Mouse (Mus musculus): ENCODE data around the gene Ugt1a2. TPM values are rescaled to one million over a fixed set of nuclear protein-coding genes. Genes with fewer than 3 reads are reported as not detected.

The Ugt1a2 gene
- polyA plus RNA-seq, 1 experiment from 2014 or later = not detected

DNA sequence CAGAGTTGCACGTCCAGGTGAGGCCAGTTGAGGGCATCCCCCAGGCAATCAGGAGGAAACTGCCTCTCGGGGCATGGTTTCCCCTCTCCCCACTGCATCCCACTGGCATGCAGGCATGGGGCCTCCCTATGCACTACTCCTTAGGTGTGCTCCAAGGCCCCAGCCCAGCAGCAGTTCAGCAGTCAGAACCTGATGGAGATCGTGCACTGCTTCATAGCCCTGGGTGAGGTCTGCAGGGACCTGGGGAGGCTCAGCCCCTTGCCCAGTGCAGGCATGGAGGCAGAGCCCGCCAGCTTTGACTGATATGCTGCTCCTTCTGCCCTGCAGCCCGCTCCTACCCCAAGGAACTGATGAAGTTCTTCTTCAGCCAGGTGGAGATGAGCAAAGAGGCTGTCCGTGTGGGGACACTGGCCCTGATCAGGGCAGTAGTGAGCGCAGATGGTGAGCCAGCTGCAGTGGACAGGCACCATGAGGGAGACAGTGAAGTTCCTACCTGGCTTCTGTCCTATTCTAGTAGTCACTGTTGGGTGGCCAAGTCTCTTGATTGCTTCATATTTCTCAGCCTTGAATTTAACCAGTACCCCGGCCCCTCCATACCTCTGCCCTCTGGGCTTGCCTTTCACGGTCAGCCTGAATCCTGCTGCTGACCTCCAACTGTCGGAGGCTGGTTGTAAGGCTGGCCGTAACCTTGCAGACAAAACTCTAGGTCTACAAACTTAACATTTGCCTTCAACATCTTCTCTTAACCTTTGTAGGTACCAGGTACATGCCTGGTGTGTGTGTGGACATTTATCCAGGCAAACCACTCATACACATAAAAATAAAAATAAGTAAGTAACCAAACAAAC is 34.9 kb downstream of the Ugt1a2 start:
- Histone ChIP-seq H3K9me3 (ENCODE audit: control insufficient read depth, low read length) (peaks cover 96% of the 10 kb centered on the region), H3K27ac (ENCODE audit: low read depth, low read length) (no peak overlapping the region), H3K4me2 (ENCODE audit: low read depth) (no peak overlapping the region), H3K4me1 (ENCODE audit: control insufficient read depth, insufficient read depth, low read length) (no peaks in the 10 kb centered on the region), H3K4me3 (ENCODE audit: low read depth, low read length) (no peak overlapping the region), H3K36me3 (ENCODE audit: control insufficient read depth, insufficient read depth, low read length) (0 out of 2 replicates have a peak, but pooled peaks cover 2% of the 10 kb centered on the region), H3K27me3 (ENCODE audit: control insufficient read depth, insufficient read depth, low read length) (no peaks in the 10 kb centered on the region), H3K9ac (ENCODE audit: low read length) (no peak overlapping the region)
- DNase-seq (ENCODE audit: low spot score) = no peak
- ATAC-seq (ENCODE audit: insufficient read depth, low FRiP score, low TSS enrichment) = no peak
- 66% methylated on average over 11 of the region's 11 CpGs for WGBS

DNA sequence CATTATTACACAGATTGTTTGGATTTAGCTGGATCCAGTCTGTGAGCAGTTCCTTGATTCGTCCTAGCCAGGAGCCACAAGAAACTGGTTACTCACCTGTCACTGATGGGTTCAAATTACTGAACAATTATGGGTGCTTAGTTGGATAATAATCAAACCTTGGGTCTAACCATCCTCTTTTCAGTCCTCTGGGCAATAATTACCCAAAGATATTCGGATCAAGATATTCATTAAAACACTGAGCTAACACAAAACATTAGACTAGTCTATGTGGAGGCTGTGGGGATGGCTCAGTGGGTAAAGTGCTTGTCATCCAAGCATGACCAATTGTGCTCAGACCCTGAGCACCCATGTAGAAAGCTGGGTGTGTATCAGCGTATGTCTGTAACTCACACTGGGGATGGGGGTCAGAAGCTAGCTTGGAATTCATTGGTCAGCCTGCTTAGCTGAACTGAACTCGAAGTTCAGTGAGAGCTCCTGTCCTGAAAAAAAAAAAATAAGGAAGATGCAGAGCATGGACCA is 35.6 kb downstream of the Ugt1a2 start:
- DNase-seq (ENCODE audit: low spot score) (no peak), ATAC-seq (ENCODE audit: insufficient read depth, low FRiP score, low TSS enrichment) (no peak)
- Histone ChIP-seq H3K27me3 (ENCODE audit: control insufficient read depth, insufficient read depth, low read length) (no peaks in the 10 kb centered on the region), H3K9me3 (ENCODE audit: control insufficient read depth, low read length) (peaks cover 96% of the 10 kb centered on the region), H3K4me1 (ENCODE audit: control insufficient read depth, insufficient read depth, low read length) (no peaks in the 10 kb centered on the region), H3K4me3 (ENCODE audit: low read depth, low read length) (no peak overlapping the region), H3K27ac (ENCODE audit: low read depth, low read length) (no peak overlapping the region), H3K9ac (ENCODE audit: low read length) (no peak overlapping the region), H3K36me3 (ENCODE audit: control insufficient read depth, insufficient read depth, low read length) (0 out of 2 replicates have a peak, but pooled peaks cover 2% of the 10 kb centered on the region), H3K4me2 (ENCODE audit: low read depth) (no peak overlapping the region)
- WGBS = 67% methylated on average over 4 of the region's 4 CpGs

DNA sequence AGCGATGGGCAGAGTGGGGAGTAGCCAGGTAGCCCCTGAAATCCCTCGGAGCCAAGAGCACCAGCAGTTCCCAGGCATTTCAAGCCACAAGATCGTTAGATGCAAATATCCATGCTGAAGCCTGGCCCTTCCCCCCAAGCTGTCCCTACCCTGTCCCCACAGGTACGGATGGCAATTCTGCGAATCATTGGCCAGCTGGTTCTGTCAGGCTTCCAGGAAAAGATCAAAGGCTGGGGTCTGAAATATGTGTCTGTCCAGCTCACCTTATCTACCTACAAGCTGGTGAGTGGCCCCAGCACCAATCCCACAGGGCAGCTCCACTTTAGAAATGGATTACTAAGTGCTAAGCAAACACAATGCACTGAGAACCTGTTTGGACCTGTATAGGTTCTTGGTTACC is 36.9 kb downstream of the Ugt1a2 start:
- Histone ChIP-seq H3K4me3 (ENCODE audit: low read depth, low read length) (no peak overlapping the region), H3K27ac (ENCODE audit: low read depth, low read length) (no peak overlapping the region), H3K4me1 (ENCODE audit: control insufficient read depth, insufficient read depth, low read length) (no peaks in the 10 kb centered on the region), H3K9me3 (ENCODE audit: control insufficient read depth, low read length) (peaks cover 94% of the 10 kb centered on the region), H3K36me3 (ENCODE audit: control insufficient read depth, insufficient read depth, low read length) (0 out of 2 replicates have a peak, but pooled peaks cover 2% of the 10 kb centered on the region), H3K9ac (ENCODE audit: low read length) (no peak overlapping the region), H3K4me2 (ENCODE audit: low read depth) (no peak overlapping the region), H3K27me3 (ENCODE audit: control insufficient read depth, insufficient read depth, low read length) (no peaks in the 10 kb centered on the region)
- 82% methylated on average over 5 of the region's 5 CpGs for WGBS
- ATAC-seq (ENCODE audit: insufficient read depth, low FRiP score, low TSS enrichment) (no peak), DNase-seq (ENCODE audit: low spot score) (no peak)

DNA sequence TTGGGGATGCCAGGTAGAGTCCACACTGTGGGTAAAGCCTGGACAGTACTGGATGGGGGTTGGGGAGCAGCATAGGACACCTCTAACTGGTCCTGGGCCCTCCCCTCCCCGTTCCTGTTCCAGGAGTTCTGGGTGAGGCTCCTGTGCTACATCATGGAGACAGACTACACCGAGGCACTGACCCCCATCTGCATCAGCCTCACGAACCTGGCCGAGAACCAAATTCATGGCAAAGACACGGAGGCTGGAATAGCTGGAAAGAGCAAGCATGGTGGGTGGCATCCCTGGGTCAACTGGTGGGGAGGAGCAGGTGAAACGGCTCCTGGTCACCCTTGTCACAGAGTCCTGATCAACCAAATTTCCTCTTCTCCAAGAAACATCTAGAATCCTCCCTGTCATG is 38.4 kb downstream of the Ugt1a2 start:
- Histone ChIP-seq H3K36me3 (ENCODE audit: control insufficient read depth, insufficient read depth, low read length) (0 out of 2 replicates have a peak, but pooled peaks cover 2% of the 10 kb centered on the region), H3K4me3 (ENCODE audit: low read depth, low read length) (no peak overlapping the region), H3K4me2 (ENCODE audit: low read depth) (no peak overlapping the region), H3K9me3 (ENCODE audit: control insufficient read depth, low read length) (peaks cover 94% of the 10 kb centered on the region), H3K27ac (ENCODE audit: low read depth, low read length) (no peak overlapping the region), H3K27me3 (ENCODE audit: control insufficient read depth, insufficient read depth, low read length) (no peaks in the 10 kb centered on the region), H3K9ac (ENCODE audit: low read length) (no peak overlapping the region), H3K4me1 (ENCODE audit: control insufficient read depth, insufficient read depth, low read length) (no peaks in the 10 kb centered on the region)
- 81% methylated on average over 6 of the region's 6 CpGs for whole genome bisulfite sequencing
- DNase-seq (ENCODE audit: low spot score) = no peak
- ATAC-seq (ENCODE audit: insufficient read depth, low FRiP score, low TSS enrichment) = no peak

DNA sequence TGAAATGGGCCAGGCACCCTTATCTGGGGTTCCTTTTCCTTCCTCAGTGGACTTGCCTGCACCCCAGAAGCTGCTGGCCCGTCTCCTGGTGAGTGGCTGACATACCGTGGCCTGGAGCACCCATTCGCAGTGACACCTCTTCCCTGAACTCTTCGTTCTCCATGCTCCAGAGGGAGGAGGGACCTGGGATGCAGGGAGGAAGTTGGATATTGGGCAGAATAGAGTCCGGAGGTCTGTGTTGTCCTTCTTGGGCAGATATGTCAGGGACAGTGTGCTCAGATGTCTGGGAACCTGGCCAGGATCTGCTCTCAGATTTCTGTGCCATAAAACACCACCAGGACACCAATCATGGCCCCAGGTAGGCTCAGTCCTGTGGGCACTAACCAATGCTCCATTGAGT is 39.7 kb downstream of the Ugt1a2 start:
- no peak overlapping the region for H3K4me2 ChIP-seq (ENCODE audit: low read depth)
- H3K27ac ChIP-seq (ENCODE audit: low read depth, low read length) = no peak overlapping the region
- no peaks in the 10 kb centered on the region for H3K4me1 ChIP-seq (ENCODE audit: control insufficient read depth, insufficient read depth, low read length)
- 70% methylated on average over 5 of the region's 5 CpGs for WGBS
- no peaks in the 10 kb centered on the region for H3K27me3 ChIP-seq (ENCODE audit: control insufficient read depth, insufficient read depth, low read length)
- DNase-seq (ENCODE audit: low spot score) = no peak
- H3K9ac ChIP-seq (ENCODE audit: low read length) = no peak overlapping the region
- H3K9me3 ChIP-seq (ENCODE audit: control insufficient read depth, low read length) = peaks cover 93% of the 10 kb centered on the region
- 0 out of 2 replicates have a peak, but pooled peaks cover 4% of the 10 kb centered on the region for H3K36me3 ChIP-seq (ENCODE audit: control insufficient read depth, insufficient read depth, low read length)
- ATAC-seq (ENCODE audit: insufficient read depth, low FRiP score, low TSS enrichment) = no peak
- H3K4me3 ChIP-seq (ENCODE audit: low read depth, low read length) = no peak overlapping the region

DNA sequence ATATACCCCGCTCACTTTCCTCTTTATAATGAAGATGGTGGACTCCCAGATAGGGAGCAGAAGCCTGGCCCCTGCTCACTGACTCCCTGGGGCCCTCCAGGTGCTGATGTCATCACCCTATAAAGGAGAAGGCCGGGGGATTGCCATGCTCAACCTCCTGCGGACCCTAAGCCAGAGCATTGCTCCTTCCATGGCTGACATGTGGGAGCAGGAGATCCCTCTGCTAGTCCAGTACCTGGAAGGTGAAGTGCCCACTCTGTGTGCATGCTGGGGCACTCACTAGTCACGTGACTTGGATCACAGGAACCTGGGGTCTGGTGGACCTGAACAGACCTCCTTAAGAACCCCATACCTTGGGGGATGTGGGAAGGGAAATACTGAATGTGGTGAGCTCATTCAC is 40.2 kb downstream of the Ugt1a2 start:
- WGBS = 75% methylated on average over 4 of the region's 4 CpGs

DNA sequence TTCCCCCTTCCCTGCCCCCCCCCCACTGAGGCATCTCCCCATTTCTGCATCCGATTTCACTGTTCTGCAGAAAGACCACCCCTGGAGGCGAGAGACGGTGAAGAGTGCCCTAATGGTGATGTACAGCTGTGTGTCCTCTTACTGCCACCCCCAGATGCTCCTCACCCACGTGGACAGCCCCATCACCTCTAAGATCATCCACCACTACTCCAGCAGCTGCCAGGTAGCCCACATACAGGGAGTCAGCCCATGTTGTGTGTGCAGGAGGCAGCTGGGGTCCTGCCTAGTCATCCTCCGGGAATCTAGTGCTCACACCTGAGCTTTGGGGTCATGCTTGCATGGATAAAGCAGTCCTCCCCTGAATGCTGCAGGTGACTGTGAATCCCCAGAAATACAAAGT is 43.5 kb downstream of the Ugt1a2 start:
- H3K9ac ChIP-seq (ENCODE audit: low read length) = no peak overlapping the region
- no peak overlapping the region for H3K4me2 ChIP-seq (ENCODE audit: low read depth)
- 0 out of 2 replicates have a peak, but pooled peaks cover 3% of the 10 kb centered on the region for H3K36me3 ChIP-seq (ENCODE audit: control insufficient read depth, insufficient read depth, low read length)
- whole genome bisulfite sequencing = 65% methylated on average over 5 of the region's 5 CpGs
- no peaks in the 10 kb centered on the region for H3K4me1 ChIP-seq (ENCODE audit: control insufficient read depth, insufficient read depth, low read length)
- H3K9me3 ChIP-seq (ENCODE audit: control insufficient read depth, low read length) = peaks cover 97% of the 10 kb centered on the region
- H3K27me3 ChIP-seq (ENCODE audit: control insufficient read depth, insufficient read depth, low read length) = no peaks in the 10 kb centered on the region
- DNase-seq (ENCODE audit: low spot score) (no peak), ATAC-seq (ENCODE audit: insufficient read depth, low FRiP score, low TSS enrichment) (no peak)
- no peak overlapping the region for H3K27ac ChIP-seq (ENCODE audit: low read depth, low read length)
- H3K4me3 ChIP-seq (ENCODE audit: low read depth, low read length) = no peak overlapping the region

More for the DNA sequence above, 40.2 kb downstream of the Ugt1a2 start:
- H3K9me3 ChIP-seq (ENCODE audit: control insufficient read depth, low read length) = peaks cover 93% of the 10 kb centered on the region
- ATAC-seq (ENCODE audit: insufficient read depth, low FRiP score, low TSS enrichment) (no peak), DNase-seq (ENCODE audit: low spot score) (no peak)
- H3K4me1 ChIP-seq (ENCODE audit: control insufficient read depth, insufficient read depth, low read length) = no peaks in the 10 kb centered on the region
- H3K9ac ChIP-seq (ENCODE audit: low read length) = no peak overlapping the region
- H3K4me3 ChIP-seq (ENCODE audit: low read depth, low read length) = no peak overlapping the region
- H3K27me3 ChIP-seq (ENCODE audit: control insufficient read depth, insufficient read depth, low read length) = no peaks in the 10 kb centered on the region
- no peak overlapping the region for H3K27ac ChIP-seq (ENCODE audit: low read depth, low read length)
- H3K36me3 ChIP-seq (ENCODE audit: control insufficient read depth, insufficient read depth, low read length) = 0 out of 2 replicates have a peak, but pooled peaks cover 4% of the 10 kb centered on the region
- no peak overlapping the region for H3K4me2 ChIP-seq (ENCODE audit: low read depth)

DNA sequence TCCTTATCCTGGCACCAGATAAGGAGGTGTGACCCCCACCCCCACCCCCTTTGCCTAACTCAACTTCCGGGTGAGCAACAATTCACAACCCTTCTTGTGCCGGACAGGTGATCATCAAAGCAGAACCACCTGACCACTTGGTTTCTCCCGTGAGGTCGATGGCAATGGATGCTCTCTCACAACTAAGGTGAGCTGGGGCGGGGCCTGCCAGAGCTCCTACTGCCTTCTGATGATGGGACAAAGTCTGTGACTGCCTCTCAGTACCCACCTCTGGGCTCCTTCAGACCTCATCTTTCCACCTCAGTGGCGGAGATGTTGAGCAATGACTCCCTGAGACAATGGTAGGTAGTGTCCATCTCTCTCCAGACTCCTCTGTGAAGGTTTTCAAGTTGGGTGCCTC is 45.5 kb downstream of the Ugt1a2 start:
- Histone ChIP-seq H3K4me3 (ENCODE audit: low read depth, low read length) (no peak overlapping the region), H3K4me1 (ENCODE audit: control insufficient read depth, insufficient read depth, low read length) (no peaks in the 10 kb centered on the region), H3K36me3 (ENCODE audit: control insufficient read depth, insufficient read depth, low read length) (0 out of 2 replicates have a peak, but pooled peaks cover 2% of the 10 kb centered on the region), H3K27me3 (ENCODE audit: control insufficient read depth, insufficient read depth, low read length) (no peaks in the 10 kb centered on the region), H3K27ac (ENCODE audit: low read depth, low read length) (no peak overlapping the region), H3K9ac (ENCODE audit: low read length) (no peak overlapping the region), H3K4me2 (ENCODE audit: low read depth) (no peak overlapping the region), H3K9me3 (ENCODE audit: control insufficient read depth, low read length) (peaks cover 97% of the 10 kb centered on the region)
- ATAC-seq (ENCODE audit: insufficient read depth, low FRiP score, low TSS enrichment) (no peak), DNase-seq (ENCODE audit: low spot score) (no peak)
- WGBS = 78% methylated on average over 6 of the region's 6 CpGs

DNA sequence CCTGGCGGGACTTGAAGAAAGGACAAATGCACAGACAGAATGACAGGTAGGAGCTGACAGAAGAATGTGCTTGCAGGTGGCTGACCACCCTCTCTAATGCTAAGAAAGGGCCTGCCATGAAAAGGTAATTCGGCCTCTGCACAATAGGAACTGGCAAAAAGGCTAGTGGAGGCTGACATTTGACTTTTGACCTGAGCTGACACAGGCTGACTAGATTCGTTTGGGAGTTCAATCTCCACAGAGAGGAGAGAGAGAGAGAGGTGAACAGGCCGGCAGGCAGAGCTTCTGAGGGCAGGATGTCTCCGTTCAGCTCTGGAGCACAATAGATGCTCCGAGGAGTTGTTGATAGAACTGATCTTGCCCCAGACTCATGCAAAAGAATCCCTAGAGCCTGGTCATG is 46.0 kb downstream of the Ugt1a2 start:
- H3K4me2 ChIP-seq (ENCODE audit: low read depth) = no peak overlapping the region
- H3K27me3 ChIP-seq (ENCODE audit: control insufficient read depth, insufficient read depth, low read length) = no peaks in the 10 kb centered on the region
- DNase-seq (ENCODE audit: low spot score) (no peak), ATAC-seq (ENCODE audit: insufficient read depth, low FRiP score, low TSS enrichment) (no peak)
- WGBS = 48% methylated on average over 6 of the region's 6 CpGs
- H3K9me3 ChIP-seq (ENCODE audit: control insufficient read depth, low read length) = peaks cover 97% of the 10 kb centered on the region
- H3K4me3 ChIP-seq (ENCODE audit: low read depth, low read length) = no peak overlapping the region
- H3K36me3 ChIP-seq (ENCODE audit: control insufficient read depth, insufficient read depth, low read length) = 0 out of 2 replicates have a peak, but pooled peaks cover 2% of the 10 kb centered on the region
- no peak overlapping the region for H3K9ac ChIP-seq (ENCODE audit: low read length)
- H3K27ac ChIP-seq (ENCODE audit: low read depth, low read length) = no peak overlapping the region
- no peaks in the 10 kb centered on the region for H3K4me1 ChIP-seq (ENCODE audit: control insufficient read depth, insufficient read depth, low read length)
